Mouse (Mus musculus) lung, postnatal 0 days (tissue): Measurements from ENCODE around the gene Filip1l. TPM values are rescaled to one million over a fixed set of nuclear protein-coding genes. Genes with fewer than 3 reads are reported as not detected.

ENCODE experiments used
- ATAC-seq: fragments of 200-750 bp; cut with Nextera tagmentation; 2 replicates; pipeline ENCODE4 v1.8.0; 2017; ENCODE audit warnings: moderate library complexity
- DNase-seq: peaks from one replicate; pipeline ENCODE4 v3.0.0-alpha.2; 2016; ENCODE audit warnings: low spot score
- H3K27ac ChIP-seq: fragments of 300-500 bp; sonication (generic); 2 replicates; pipeline ENCODE4 v1.5.1; 2014; ENCODE audit warnings: antibody characterized with exemption, mild to moderate bottlenecking, low read length, mixed read lengths
- H3K27me3 ChIP-seq: fragments of 300-500 bp; sonication (generic); replicated peaks from 2 replicates; pipeline ENCODE4 v1.6.1; 2014; ENCODE audit warnings: low read length, mixed read lengths; ENCODE audit not compliant: insufficient read depth
- H3K36me3 ChIP-seq: fragments of 300-500 bp; sonication (generic); 2 replicates; pipeline ENCODE4 v1.6.1; 2014; ENCODE audit warnings: low read length, mixed read lengths; ENCODE audit not compliant: insufficient read depth
- H3K4me1 ChIP-seq: fragments of 300-500 bp; sonication (generic); 2 replicates; pipeline ENCODE4 v1.6.1; 2014; ENCODE audit warnings: antibody characterized with exemption, low read depth, low read length, mixed read lengths; ENCODE audit not compliant: insufficient read depth
- H3K4me2 ChIP-seq: fragments of 300-500 bp; sonication (generic); replicated peaks from 2 replicates; pipeline ENCODE4 v1.6.1; 2014; ENCODE audit warnings: low read depth, mild to moderate bottlenecking, low read length, moderate library complexity, mixed read lengths
- H3K4me3 ChIP-seq: fragments of 300-500 bp; sonication (generic); 2 replicates; pipeline ENCODE4 v1.5.1; 2014; ENCODE audit warnings: low read depth, low read length
- H3K9ac ChIP-seq: fragments of 300-500 bp; sonication (generic); replicated peaks from 2 replicates; pipeline ENCODE4 v1.6.1; 2014; ENCODE audit warnings: low read depth, mild to moderate bottlenecking
- H3K9me3 ChIP-seq: fragments of 300-500 bp; sonication (generic); 2 replicates; pipeline ENCODE4 v1.6.1; 2016; ENCODE audit warnings: low read length, mixed read lengths
- CTCF ChIP-seq: IDR thresholded peaks from 2 replicates; pipeline ENCODE4 v1.5.1; 2016; ENCODE audit warnings: antibody characterized with exemption, mild to moderate bottlenecking
- EP300 ChIP-seq: IDR thresholded peaks from 2 replicates; pipeline ENCODE4 v1.6.1; 2016; ENCODE audit warnings: antibody characterized with exemption, mild to moderate bottlenecking, control low read depth
- WGBS: fragments of 180-500 bp; shearing (Covaris S2); extraction: QIAGEN DNeasy Blood & Tissue Kit; methylation state at CpG from one replicate; pipeline ENCODE4 v1.1.7; 2014; 5-methylcytosine and 5-hydroxymethylcytosine counted together
- polyA plus RNA-seq: library from polyadenylated mRNA; unstranded; fragments of >200 nt; fragmentation: Nextera tagmentation; extraction: Ambion mirVana; gene quantifications from 2 replicates; pipeline ENCODE4 v1.2.1, GENCODE M21; 2015

Filip1l gene
- polyA plus RNA-seq, 1 experiment from 2014 or later = 41.6 TPM

DNA sequence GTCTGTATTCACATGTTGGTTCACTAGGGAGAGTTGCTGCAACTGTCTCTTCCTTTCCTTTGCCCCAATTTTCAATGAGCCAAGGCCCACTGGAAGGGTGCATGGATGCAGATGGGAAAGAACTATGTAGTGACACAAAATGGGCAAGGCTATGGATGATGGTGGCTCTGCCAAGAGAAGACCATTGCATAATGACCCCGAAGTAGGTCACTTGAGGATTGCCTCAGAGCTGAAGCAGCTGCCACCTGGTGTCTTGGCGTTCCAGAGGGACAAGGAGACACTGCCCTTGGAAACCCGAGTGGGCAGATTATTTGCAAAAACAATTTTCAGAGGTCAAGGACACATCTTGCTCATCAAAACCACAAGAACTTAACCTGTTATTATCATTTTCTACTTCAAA, 3.9 kb upstream of the Filip1l start:
- ATAC-seq (peak; percentile 34; the same call in 1 of the 2 replicates), DNase-seq (no peak)
- WGBS = 46% methylated on average over 3 of the region's 3 CpGs

DNA sequence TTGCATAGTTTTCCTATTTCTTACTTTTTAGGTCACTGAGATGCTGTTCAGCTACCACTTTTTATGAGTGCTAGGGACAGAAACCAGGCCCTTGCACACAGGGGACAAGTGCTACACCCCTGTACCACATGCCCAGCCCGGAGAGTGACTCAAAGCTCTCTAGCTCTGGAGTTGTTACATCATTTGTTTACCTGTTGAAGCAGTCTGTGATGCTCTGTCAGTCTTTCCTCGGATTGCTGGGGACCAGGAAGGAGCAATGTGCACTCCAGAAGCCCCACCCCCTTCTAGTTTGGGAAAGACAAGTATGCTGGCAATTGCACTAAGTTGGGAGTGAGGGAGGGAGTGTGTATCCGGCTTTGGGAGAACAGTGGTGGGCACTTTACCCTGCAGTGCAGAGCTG, 3.2 kb upstream of the Filip1l start:
- no peak overlapping the region for H3K4me2 ChIP-seq
- H3K9ac ChIP-seq = no peak overlapping the region
- H3K27me3 ChIP-seq = no peaks in the 10 kb centered on the region
- no peaks in the 10 kb centered on the region for H3K4me1 ChIP-seq
- no peaks in the 10 kb centered on the region for H3K36me3 ChIP-seq
- no peak overlapping the region for H3K4me3 ChIP-seq
- 18% methylated on average over 3 of the region's 3 CpGs for whole genome bisulfite sequencing
- ATAC-seq (peak; percentile 93), DNase-seq (peak; percentile 74)
- H3K27ac ChIP-seq = no peak overlapping the region
- no peaks in the 10 kb centered on the region for H3K9me3 ChIP-seq
- TF ChIP-seq CTCF (no peak), EP300 (peak; percentile 35)

More for the DNA sequence above, 3.9 kb upstream of the Filip1l start:
- no peaks in the 10 kb centered on the region for H3K36me3 ChIP-seq
- H3K9ac ChIP-seq = no peak overlapping the region
- no peak overlapping the region for H3K4me3 ChIP-seq
- H3K27ac ChIP-seq = 0 out of 2 replicates have a peak overlapping the region, but pooled peaks have one; percentile 26
- H3K4me2 ChIP-seq = no peak overlapping the region
- no peaks in the 10 kb centered on the region for H3K27me3 ChIP-seq
- no peaks in the 10 kb centered on the region for H3K4me1 ChIP-seq
- no peak for TF ChIP-seq CTCF
- TF ChIP-seq EP300 = no peak
- no peaks in the 10 kb centered on the region for H3K9me3 ChIP-seq

DNA sequence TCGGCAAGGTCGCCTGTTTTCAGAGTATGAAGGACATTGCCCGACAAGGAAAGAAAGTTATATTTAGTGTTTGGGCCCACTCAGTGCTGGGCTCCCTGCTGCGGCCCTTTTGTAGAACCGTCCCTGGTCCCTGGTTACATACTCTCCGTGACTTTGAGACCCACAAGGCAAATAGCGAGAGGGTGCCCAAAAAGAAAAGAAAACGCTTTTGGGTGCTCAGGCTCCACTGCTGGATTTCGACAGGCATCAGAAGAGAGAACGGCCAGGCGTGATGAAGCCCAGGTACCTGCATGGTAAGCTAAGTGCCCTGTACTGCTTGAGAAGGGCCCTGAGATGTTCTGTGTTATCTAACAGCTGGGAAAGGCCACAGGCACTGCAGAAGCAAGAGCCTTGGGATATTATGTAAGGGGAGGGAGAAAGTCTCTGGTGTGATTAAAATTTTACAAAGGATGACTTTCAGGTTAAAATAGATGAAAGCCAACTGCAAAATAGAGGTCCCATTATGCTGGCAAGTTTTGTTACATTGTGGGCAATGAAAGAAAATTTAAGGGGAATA, 351 bp downstream of the Filip1l start:
- Histone ChIP-seq H3K4me3 (no peak overlapping the region), H3K4me1 (no peaks in the 10 kb centered on the region), H3K36me3 (no peaks in the 10 kb centered on the region), H3K27me3 (no peaks in the 10 kb centered on the region), H3K4me2 (no peak overlapping the region), H3K9me3 (no peaks in the 10 kb centered on the region), H3K9ac (no peak overlapping the region), H3K27ac (no peak overlapping the region)
- TF ChIP-seq CTCF (no peak), EP300 (no peak)
- WGBS = 83% methylated on average over 11 of the region's 11 CpGs
- ATAC-seq (no peak), DNase-seq (no peak)

DNA sequence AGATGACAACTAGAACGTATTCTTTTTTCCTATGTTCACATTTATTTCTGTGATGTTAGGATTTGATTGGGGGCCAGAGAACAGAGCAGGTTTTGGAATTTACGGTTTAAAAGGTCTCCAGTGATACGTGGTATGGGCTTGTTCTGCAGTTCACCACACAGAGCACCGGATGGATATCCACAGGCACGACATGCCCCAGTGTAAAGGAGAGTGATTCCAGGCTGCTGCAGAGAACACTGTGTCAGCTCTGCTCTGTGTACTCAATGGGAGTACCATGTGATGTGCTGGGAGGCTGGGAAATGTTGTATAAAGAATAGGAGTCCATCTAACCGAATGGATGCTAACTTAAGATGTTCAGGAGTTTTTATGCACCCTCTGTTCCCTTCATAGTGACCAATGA, 1.0 kb downstream of the Filip1l start:
- no peak overlapping the region for H3K4me3 ChIP-seq
- H3K36me3 ChIP-seq = no peaks in the 10 kb centered on the region
- no peaks in the 10 kb centered on the region for H3K4me1 ChIP-seq
- no peaks in the 10 kb centered on the region for H3K9me3 ChIP-seq
- no peaks in the 10 kb centered on the region for H3K27me3 ChIP-seq
- H3K9ac ChIP-seq = no peak overlapping the region
- no peak overlapping the region for H3K27ac ChIP-seq
- ATAC-seq (no peak), DNase-seq (no peak)
- H3K4me2 ChIP-seq = no peak overlapping the region
- WGBS = 63% methylated on average over 6 of the region's 6 CpGs
- TF ChIP-seq EP300 (no peak), CTCF (no peak)

DNA sequence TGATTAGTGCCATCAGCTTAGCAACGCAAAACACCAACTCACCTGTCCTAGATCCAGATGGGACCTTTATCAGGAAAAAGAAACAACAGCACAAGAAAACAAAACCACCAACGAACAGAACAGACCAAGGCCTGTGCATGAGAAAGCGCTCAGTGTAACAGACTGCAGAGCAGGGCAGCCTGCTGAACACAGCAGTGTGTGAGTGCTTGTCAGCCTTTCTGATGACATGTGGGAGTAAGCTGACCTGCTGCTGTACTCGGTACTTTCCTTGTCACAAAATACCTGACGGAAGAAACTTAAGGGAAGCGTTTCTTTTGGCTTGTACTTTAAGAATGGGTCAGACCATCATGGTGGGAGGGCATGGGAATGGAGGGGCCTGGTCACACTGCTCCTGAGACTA, 3.6 kb downstream of the Filip1l start:
- no peak overlapping the region for H3K9ac ChIP-seq
- ATAC-seq = no peak
- H3K4me1 ChIP-seq = no peaks in the 10 kb centered on the region
- no peaks in the 10 kb centered on the region for H3K36me3 ChIP-seq
- DNase-seq = no peak
- H3K4me3 ChIP-seq = no peak overlapping the region
- H3K9me3 ChIP-seq = no peaks in the 10 kb centered on the region
- WGBS = 73% methylated on average over 6 of the region's 6 CpGs
- H3K4me2 ChIP-seq = no peak overlapping the region
- no peaks in the 10 kb centered on the region for H3K27me3 ChIP-seq
- TF ChIP-seq CTCF = no peak
- TF ChIP-seq EP300 = no peak
- H3K27ac ChIP-seq = no peak overlapping the region

DNA sequence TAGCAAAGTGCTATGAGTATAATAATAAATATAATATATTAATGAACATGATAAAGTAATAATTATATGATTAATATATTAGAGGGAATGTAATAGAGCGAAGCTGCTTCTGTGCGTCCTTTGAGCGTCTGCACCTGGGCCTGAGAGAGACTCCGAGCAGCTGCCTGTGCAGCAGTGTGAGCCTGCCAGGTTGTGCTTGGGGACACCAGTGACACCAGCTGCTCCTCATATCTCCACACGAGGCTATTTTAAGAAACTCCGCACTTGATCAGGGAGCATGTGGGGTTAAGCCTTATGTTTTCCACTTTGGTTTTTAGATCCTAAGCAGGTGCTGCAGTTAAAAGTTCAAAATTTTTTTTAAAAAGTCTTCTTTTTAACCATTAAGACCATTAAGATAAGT, 4.1 kb downstream of the Filip1l start:
- Histone ChIP-seq H3K9ac (no peak overlapping the region), H3K4me2 (no peak overlapping the region), H3K27me3 (no peaks in the 10 kb centered on the region), H3K4me3 (no peak overlapping the region), H3K27ac (no peak overlapping the region), H3K9me3 (no peaks in the 10 kb centered on the region), H3K36me3 (no peaks in the 10 kb centered on the region), H3K4me1 (no peaks in the 10 kb centered on the region)
- no peak for DNase-seq
- TF ChIP-seq EP300 = no peak
- WGBS = 84% methylated on average over 6 of the region's 6 CpGs
- no peak for ATAC-seq

DNA sequence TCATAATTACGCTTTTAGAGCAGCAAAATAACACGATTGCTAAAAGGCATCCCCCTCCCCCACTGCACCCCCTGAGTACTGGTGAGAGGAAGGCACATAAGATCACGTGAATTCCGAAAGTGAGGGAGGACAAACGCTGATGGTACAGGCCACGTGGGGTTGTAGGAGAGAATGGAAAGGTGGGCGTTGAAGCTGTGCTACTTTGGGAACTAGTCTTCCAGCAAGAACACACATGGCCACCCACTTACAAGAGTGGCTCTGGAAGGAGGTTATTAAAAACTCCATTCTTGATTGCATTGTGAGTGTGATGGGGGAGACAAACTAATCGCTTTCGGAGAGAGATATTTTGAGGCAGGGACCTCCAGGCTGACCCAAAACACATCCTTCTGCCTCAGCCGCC, 6.4 kb downstream of the Filip1l start:
- H3K9me3 ChIP-seq = no peaks in the 10 kb centered on the region
- DNase-seq (no peak), ATAC-seq (no peak)
- no peak overlapping the region for H3K9ac ChIP-seq
- H3K36me3 ChIP-seq = no peaks in the 10 kb centered on the region
- no peak overlapping the region for H3K4me3 ChIP-seq
- 87% methylated on average over 10 of the region's 10 CpGs for WGBS
- H3K4me1 ChIP-seq = no peaks in the 10 kb centered on the region; the same call in 1 of the 2 replicates
- TF ChIP-seq CTCF (no peak), EP300 (no peak)
- H3K27me3 ChIP-seq = no peaks in the 10 kb centered on the region
- H3K27ac ChIP-seq = no peak overlapping the region
- H3K4me2 ChIP-seq = no peak overlapping the region
